Mouse (Mus musculus) kidney, postnatal 0 days (tissue): ENCODE measurements around the gene Itgb5. TPM values are rescaled to one million over a fixed set of nuclear protein-coding genes. Genes with fewer than 3 reads are reported as not detected.

Source experiments
- ATAC-seq: fragments of 200-750 bp; cut with Nextera tagmentation; replicated peaks from 2 replicates; pipeline ENCODE4 v1.8.0; 2017; ENCODE audit warnings: low read depth, moderate number of reproducible peaks, moderate TSS enrichment, moderate library complexity; ENCODE audit not compliant: low FRiP score
- DNase-seq: peaks from one replicate; pipeline ENCODE4 v3.0.0-alpha.2; 2016; ENCODE audit warnings: low spot score
- H3K27ac ChIP-seq: fragments of 300-500 bp; sonication (generic); 2 replicates; pipeline ENCODE4 v1.5.1; 2014; ENCODE audit warnings: mild to moderate bottlenecking
- H3K27me3 ChIP-seq: fragments of 300-500 bp; sonication (generic); 2 replicates; pipeline ENCODE4 v1.6.1; 2014; ENCODE audit warnings: low read length, mixed read lengths; ENCODE audit not compliant: insufficient read depth
- H3K36me3 ChIP-seq: fragments of 300-500 bp; sonication (generic); 2 replicates; pipeline ENCODE4 v1.6.1; 2014; ENCODE audit warnings: low read length, mixed read lengths; ENCODE audit not compliant: insufficient read depth
- H3K4me1 ChIP-seq: fragments of 300-500 bp; sonication (generic); replicated peaks from 2 replicates; pipeline ENCODE4 v1.6.1; 2014; ENCODE audit warnings: antibody characterized with exemption, low read length, mixed read lengths; ENCODE audit not compliant: insufficient read depth
- H3K4me2 ChIP-seq: fragments of 300-500 bp; sonication (generic); 2 replicates; pipeline ENCODE4 v1.6.1; 2014; ENCODE audit warnings: mild to moderate bottlenecking, low read length, moderate library complexity, mixed read lengths
- H3K4me3 ChIP-seq: fragments of 300-500 bp; sonication (generic); replicated peaks from 2 replicates; pipeline ENCODE4 v1.5.1; 2014; ENCODE audit warnings: low read depth, low read length
- H3K9ac ChIP-seq: fragments of 300-500 bp; sonication (generic); 2 replicates; pipeline ENCODE4 v1.6.1; 2014; ENCODE audit warnings: low read depth, low read length
- H3K9me3 ChIP-seq: fragments of 300-500 bp; sonication (generic); replicated peaks from 2 replicates; pipeline ENCODE4 v1.6.1; 2016; ENCODE audit warnings: low read length, inconsistent platforms, mixed read lengths
- CTCF ChIP-seq: IDR thresholded peaks from 2 replicates; pipeline ENCODE4 v1.5.1; 2016; ENCODE audit warnings: antibody characterized with exemption, low read depth, mild to moderate bottlenecking, moderate library complexity
- WGBS: fragments of 180-500 bp; shearing (Covaris S2); extraction: QIAGEN DNeasy Blood & Tissue Kit; methylation state at CpG from one replicate; pipeline ENCODE4 v1.1.7; 2014; 5-methylcytosine and 5-hydroxymethylcytosine counted together
- polyA plus RNA-seq: library from polyadenylated mRNA; unstranded; fragments of >200 nt; fragmentation: Nextera tagmentation; extraction: Ambion mirVana; gene quantifications from 2 replicates; pipeline ENCODE4 v1.2.1, GENCODE M21; 2015

The Itgb5 gene
- polyA plus RNA-seq, 1 experiment from 2014 or later, result 53.2 TPM

DNA sequence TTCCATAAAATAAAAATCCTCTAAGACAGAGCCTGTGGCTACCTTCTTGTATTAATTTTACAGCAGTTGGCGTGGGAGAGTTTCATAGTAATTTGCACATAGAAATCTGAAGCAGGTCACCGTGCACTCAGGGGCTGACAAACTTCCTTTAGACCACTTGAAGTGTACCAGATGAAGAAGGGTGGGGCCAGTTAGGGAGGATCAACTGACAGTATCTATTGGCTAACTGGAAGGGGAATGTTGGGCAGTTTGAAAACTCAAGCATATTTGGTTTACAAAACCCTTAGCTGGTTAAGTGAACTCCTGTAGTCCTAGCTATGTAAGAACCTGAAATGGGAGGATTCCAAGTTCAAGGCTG, 137.8 kb downstream of the Itgb5 start:
- 49% methylated on average over 2 of the region's 2 CpGs for WGBS
- H3K27me3 ChIP-seq, result no peaks in the 10 kb centered on the region
- H3K27ac ChIP-seq, result peak overlapping the region; percentile 70; the same call in 1 of the 2 replicates
- peak overlapping the region; percentile 89 for H3K4me2 ChIP-seq
- no peaks in the 10 kb centered on the region for H3K9me3 ChIP-seq
- H3K4me1 ChIP-seq, result 0 out of 2 replicates have a peak, but pooled peaks cover 9% of the 10 kb centered on the region
- no peak for ATAC-seq
- no peak for TF ChIP-seq CTCF
- DNase-seq, result peak; percentile 41
- 0 out of 2 replicates have a peak, but pooled peaks cover 11% of the 10 kb centered on the region for H3K36me3 ChIP-seq
- no peak overlapping the region; the same call in 1 of the 2 replicates for H3K9ac ChIP-seq
- H3K4me3 ChIP-seq, result peak overlapping the region; percentile 72

DNA sequence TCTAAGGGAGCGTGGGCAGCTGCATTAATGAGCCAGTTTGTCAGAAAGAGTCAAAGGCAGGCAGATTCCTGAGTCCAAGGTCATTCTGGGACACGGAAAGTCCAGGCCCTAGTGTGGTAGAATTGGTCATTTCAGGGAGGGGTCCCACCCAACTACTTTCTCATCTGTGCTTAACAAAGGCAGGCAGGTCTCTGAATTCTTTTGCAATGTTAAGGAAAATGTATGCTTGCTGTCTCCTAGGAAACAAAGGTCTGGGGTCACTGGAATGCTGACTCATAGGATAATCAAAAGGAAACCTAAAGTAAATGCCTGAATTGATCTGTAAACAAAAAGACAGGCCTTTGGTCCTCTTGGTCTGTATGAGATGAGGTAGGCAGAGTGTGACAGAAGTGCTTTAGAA, 150.4 kb downstream of the Itgb5 start:
- Histone ChIP-seq H3K4me1 (no peaks in the 10 kb centered on the region), H3K9me3 (no peaks in the 10 kb centered on the region), H3K27ac (no peak overlapping the region), H3K4me2 (no peak overlapping the region), H3K27me3 (no peaks in the 10 kb centered on the region), H3K4me3 (no peak overlapping the region), H3K36me3 (no peaks in the 10 kb centered on the region), H3K9ac (no peak overlapping the region)
- WGBS, result 75% methylated on average over 2 of the region's 2 CpGs
- TF ChIP-seq CTCF, result no peak
- DNase-seq (no peak), ATAC-seq (no peak)

DNA sequence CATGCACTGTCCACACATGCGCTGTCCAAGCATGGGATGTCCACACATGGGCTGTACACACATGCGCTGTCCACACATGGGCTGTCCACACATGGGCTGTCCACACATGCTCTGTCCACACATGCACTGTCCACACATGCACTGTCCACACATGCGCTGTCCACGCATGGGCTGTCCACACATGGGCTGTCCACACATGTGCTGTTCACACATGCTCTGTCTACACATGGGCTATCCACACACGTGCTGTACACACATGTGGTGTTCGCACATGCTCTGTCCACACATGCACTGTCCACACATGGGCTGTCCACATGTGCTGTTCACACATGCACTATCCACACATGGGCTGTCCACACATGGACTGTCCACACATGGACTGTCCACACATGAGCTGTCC, 154.2 kb downstream of the Itgb5 start:
- DNase-seq (no peak), ATAC-seq (no peak)
- Histone ChIP-seq H3K4me3 (no peak overlapping the region), H3K27ac (no peak overlapping the region), H3K9me3 (no peaks in the 10 kb centered on the region), H3K27me3 (no peaks in the 10 kb centered on the region), H3K36me3 (no peaks in the 10 kb centered on the region), H3K4me2 (no peak overlapping the region), H3K9ac (no peak overlapping the region), H3K4me1 (no peaks in the 10 kb centered on the region)
- TF ChIP-seq CTCF, result no peak
- whole genome bisulfite sequencing, result 95% methylated on average over 6 of the region's 6 CpGs

- DNase-seq (no peak), ATAC-seq (no peak)
- Histone ChIP-seq H3K4me1 (no peaks in the 10 kb centered on the region), H3K4me2 (no peak overlapping the region), H3K27ac (no peak overlapping the region), H3K9ac (no peak overlapping the region), H3K4me3 (no peak overlapping the region), H3K27me3 (no peaks in the 10 kb centered on the region), H3K36me3 (no peaks in the 10 kb centered on the region), H3K9me3 (no peaks in the 10 kb centered on the region)
- no peak for TF ChIP-seq CTCF
- 91% methylated on average over 6 of the region's 6 CpGs for WGBS
Measured at GRCm38 (mm10) chr16:33985372-33985771, 155.9 kb downstream of the Itgb5 start.

DNA sequence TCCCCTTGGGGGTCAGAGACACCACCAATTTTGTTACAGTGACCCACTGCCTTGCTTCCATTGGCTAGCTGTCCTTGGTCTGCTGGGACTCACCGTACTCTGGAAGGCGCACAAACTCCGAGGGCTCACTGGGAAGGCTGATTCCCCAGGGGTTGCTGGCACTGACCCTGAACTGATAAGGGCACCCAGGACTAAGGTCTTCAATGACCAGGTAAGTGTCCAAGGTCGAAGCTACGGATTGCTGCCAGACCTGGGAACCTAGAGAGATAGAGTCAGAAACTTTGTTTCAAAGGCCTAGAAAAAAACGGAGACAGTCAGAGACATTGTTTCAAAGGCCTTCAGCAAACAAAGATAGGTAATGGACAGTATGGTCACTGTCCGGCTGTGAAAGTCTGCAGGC, 157.5 kb downstream of the Itgb5 start:
- H3K4me1 ChIP-seq, result no peaks in the 10 kb centered on the region
- no peak for TF ChIP-seq CTCF
- H3K27me3 ChIP-seq, result no peaks in the 10 kb centered on the region
- no peak overlapping the region for H3K4me3 ChIP-seq
- WGBS, result 81% methylated on average over 7 of the region's 7 CpGs
- H3K36me3 ChIP-seq, result no peaks in the 10 kb centered on the region
- ATAC-seq (no peak), DNase-seq (no peak)
- H3K9ac ChIP-seq, result no peak overlapping the region
- no peak overlapping the region for H3K27ac ChIP-seq
- no peak overlapping the region for H3K4me2 ChIP-seq
- no peaks in the 10 kb centered on the region for H3K9me3 ChIP-seq

DNA sequence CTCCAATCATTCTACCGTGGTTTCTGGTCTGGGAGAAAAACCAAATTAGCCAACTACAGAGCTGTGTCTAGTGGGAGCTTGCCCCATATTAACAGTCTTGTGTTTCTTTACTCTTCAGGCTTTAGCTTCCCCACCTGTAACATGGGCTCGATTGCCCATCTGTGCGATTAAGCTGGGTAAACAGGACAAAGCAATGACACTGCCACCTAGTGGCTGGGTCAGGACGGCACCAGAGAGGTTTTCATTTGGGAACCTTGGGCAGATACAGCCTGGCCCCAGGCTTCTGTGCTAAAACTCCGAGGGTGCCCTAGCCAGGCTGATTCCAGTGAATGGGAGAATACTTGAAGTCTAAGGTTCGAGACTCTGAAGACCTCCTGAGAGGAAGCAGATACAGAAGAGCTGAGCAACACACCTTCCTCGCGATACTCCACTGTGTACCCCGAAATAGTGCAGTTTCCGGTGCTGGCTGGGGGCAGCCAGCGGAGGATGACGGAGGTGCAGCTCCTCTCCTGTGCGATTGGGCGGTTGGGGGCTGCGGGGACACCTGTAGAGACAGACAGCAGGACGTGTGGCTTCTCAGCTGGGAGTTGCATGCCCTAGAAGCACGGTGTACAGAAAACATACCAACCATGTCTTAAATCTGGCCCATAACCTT, 159.0 kb downstream of the Itgb5 start:
- no peak for ATAC-seq
- Histone ChIP-seq H3K27me3 (no peaks in the 10 kb centered on the region), H3K4me2 (no peak overlapping the region), H3K36me3 (no peaks in the 10 kb centered on the region), H3K4me3 (no peak overlapping the region), H3K9me3 (no peaks in the 10 kb centered on the region), H3K4me1 (no peaks in the 10 kb centered on the region), H3K9ac (no peak overlapping the region), H3K27ac (peak overlapping the region; percentile 57; the same call in 1 of the 2 replicates)
- TF ChIP-seq CTCF, result peak; percentile 81
- DNase-seq, result peak; percentile 47
- WGBS, result 61% methylated on average over 17 of the region's 17 CpGs

DNA sequence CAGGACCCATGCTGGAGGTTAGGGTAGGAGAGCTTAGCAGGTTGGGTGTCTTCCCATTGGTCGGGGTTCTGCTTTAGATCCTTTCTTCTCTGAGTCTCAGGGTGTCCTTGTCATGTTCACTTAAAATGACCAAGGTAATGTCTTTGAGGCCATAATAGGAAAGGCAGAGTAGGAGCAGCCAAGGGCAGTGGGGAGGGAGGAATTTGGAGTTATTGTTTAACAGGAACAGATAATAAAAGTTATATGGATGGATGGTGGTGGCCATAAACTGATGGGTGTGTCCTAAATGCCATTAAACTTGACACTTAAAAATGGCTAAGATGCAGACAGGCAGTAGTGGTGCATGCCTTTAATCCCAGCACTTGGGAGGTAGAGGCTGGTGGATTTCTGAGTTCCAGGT, 159.6 kb downstream of the Itgb5 start:
- Histone ChIP-seq H3K4me2 (no peak overlapping the region), H3K4me3 (no peak overlapping the region), H3K4me1 (no peaks in the 10 kb centered on the region), H3K9me3 (no peaks in the 10 kb centered on the region), H3K27ac (peak overlapping the region; percentile 57; the same call in 1 of the 2 replicates), H3K36me3 (no peaks in the 10 kb centered on the region), H3K27me3 (no peaks in the 10 kb centered on the region), H3K9ac (no peak overlapping the region)
- no peak for TF ChIP-seq CTCF
- no peak for ATAC-seq
- peak; percentile 22 for DNase-seq
- 75% methylated on average over 1 of the region's 1 CpGs for WGBS
